Mouse (Mus musculus) stomach, embryonic 14.5 days (tissue): ENCODE data around the gene Traf7. TPM values are rescaled to one million over a fixed set of nuclear protein-coding genes. Genes with fewer than 3 reads are reported as not detected.

ENCODE experiments used
- ATAC-seq: fragments of 200-750 bp; cut with Nextera tagmentation; 2 replicates; pipeline ENCODE4 v1.8.0; 2017; ENCODE audit warnings: low read depth, moderate TSS enrichment; ENCODE audit not compliant: insufficient number of reproducible peaks, insufficient read depth, low FRiP score
- H3K27ac ChIP-seq: fragments of 300-500 bp; sonication (generic); 2 replicates; pipeline ENCODE4 v1.5.1; 2014; ENCODE audit warnings: mild to moderate bottlenecking, low read length, moderate library complexity, mixed read lengths
- H3K27me3 ChIP-seq: fragments of 300-500 bp; sonication (generic); 2 replicates; pipeline ENCODE4 v1.6.1; 2014; ENCODE audit warnings: low read length, control low read depth, mixed read lengths; ENCODE audit not compliant: control insufficient read depth, insufficient read depth
- H3K36me3 ChIP-seq: fragments of 300-500 bp; sonication (generic); 2 replicates; pipeline ENCODE4 v1.6.1; 2014; ENCODE audit warnings: mild to moderate bottlenecking, control low read depth, low read length, moderate library complexity, mixed read lengths; ENCODE audit not compliant: control insufficient read depth, insufficient read depth
- H3K4me1 ChIP-seq: fragments of 300-500 bp; sonication (generic); 2 replicates; pipeline ENCODE4 v1.6.1; 2014; ENCODE audit warnings: low read length, control low read depth, mixed read lengths; ENCODE audit not compliant: control insufficient read depth, insufficient read depth
- H3K4me2 ChIP-seq: fragments of 300-500 bp; sonication (generic); replicated peaks from 2 replicates; pipeline ENCODE4 v1.6.1; 2014; ENCODE audit warnings: low read depth, low read length, control low read depth
- H3K4me3 ChIP-seq: fragments of 300-500 bp; sonication (generic); 2 replicates; pipeline ENCODE4 v1.5.1; 2014; ENCODE audit warnings: low read depth, low read length, control low read depth
- H3K9ac ChIP-seq: fragments of 300-500 bp; sonication (generic); replicated peaks from 2 replicates; pipeline ENCODE4 v1.6.1; 2014; ENCODE audit warnings: low read depth, mild to moderate bottlenecking, control low read depth, low read length, moderate library complexity, mixed read lengths
- H3K9me3 ChIP-seq: fragments of 300-500 bp; sonication (generic); 2 replicates; pipeline ENCODE4 v1.6.1; 2016; ENCODE audit warnings: low read depth, low read length, control low read depth; ENCODE audit not compliant: control insufficient read depth
- WGBS: fragments of 180-500 bp; shearing (Covaris S2); extraction: QIAGEN DNeasy Blood & Tissue Kit; methylation state at CpG from one replicate; pipeline ENCODE4 v1.1.7; 2014; 5-methylcytosine and 5-hydroxymethylcytosine counted together
- polyA plus RNA-seq: library from polyadenylated mRNA; unstranded; fragments of >200 nt; fragmentation: Nextera tagmentation; extraction: Ambion mirVana; gene quantifications from 2 replicates; pipeline ENCODE4 v1.2.1, GENCODE M21; 2014

Gene Traf7
- polyA plus RNA-seq, 1 experiment from 2014 or later, result 87.6 TPM

DNA sequence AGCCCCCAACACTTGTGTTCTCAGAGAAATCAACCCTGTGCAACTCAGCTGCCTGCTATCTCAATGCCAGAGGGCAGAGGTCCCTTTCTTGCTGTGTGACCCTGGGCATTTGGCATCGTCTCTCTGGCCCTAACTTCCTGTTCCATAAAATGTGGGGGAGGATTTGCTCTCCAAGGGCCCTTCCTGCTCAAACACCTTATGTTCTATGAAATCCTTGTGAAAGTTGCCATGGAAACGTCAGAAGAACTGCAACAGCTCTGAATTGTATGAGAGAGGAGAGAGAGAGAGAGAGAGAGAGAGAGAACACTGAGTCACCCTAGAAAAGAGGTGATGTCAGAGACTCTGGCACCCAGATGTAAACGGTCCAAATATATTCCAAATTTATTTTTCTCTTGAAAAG, 9.8 kb upstream of the Traf7 start:
- ATAC-seq, result no peak
- Histone ChIP-seq H3K27me3 (no peaks in the 10 kb centered on the region), H3K27ac (no peak overlapping the region), H3K36me3 (no peaks in the 10 kb centered on the region), H3K9me3 (no peaks in the 10 kb centered on the region), H3K4me2 (no peak overlapping the region), H3K9ac (no peak overlapping the region), H3K4me1 (peaks cover 7% of the 10 kb centered on the region), H3K4me3 (no peak overlapping the region)
- 30% methylated on average over 3 of the region's 3 CpGs for WGBS

- no peaks in the 10 kb centered on the region for H3K9me3 ChIP-seq
- H3K27ac ChIP-seq, result no peak overlapping the region
- H3K4me1 ChIP-seq, result peaks cover 10% of the 10 kb centered on the region
- H3K36me3 ChIP-seq, result peaks cover 4% of the 10 kb centered on the region; the same call in 1 of the 2 replicates
- H3K27me3 ChIP-seq, result no peaks in the 10 kb centered on the region
- H3K4me3 ChIP-seq, result no peak overlapping the region
- H3K4me2 ChIP-seq, result no peak overlapping the region
- 44% methylated on average over 5 of the region's 5 CpGs for WGBS
- no peak overlapping the region for H3K9ac ChIP-seq
- no peak for ATAC-seq
These were observed 7.6 kb upstream of the Traf7 start for GRCm38 (mm10) chr17:24535300-24535699.

DNA sequence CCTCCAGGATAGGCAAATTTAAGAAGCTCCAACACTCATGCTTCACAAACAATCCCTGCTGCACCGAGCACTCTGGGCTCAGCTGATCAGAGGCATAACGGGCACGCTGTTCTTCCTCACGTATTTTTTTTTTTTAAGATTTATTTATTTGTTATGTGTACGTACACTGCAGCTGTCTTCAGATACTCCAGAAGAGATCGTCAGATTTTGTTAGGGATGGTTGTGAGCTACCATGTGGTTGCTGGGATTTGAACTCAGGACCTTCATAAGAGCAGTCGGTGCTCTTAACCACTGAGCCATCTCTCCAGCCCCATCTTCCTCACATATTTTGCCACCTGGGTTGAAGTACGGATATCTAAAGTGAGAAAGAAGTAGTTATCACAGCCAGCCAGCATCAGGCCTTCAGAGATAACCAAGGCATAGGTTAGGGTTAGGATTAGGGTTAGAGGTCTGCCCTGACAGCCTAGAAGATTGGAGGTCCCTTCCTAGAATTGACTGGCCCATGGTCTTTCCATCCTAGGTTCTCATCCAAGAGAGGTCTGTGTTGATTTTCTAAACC, 6.5 kb upstream of the Traf7 start, which contains the start of gene Rab26:
TSS of gene Rab26 (minus strand) at position 51 of the 559 bp plus-strand sequence.
- H3K27ac ChIP-seq, result no peak within 1 kb of the TSS
- no peak for ATAC-seq
- peak within 1 kb of the TSS; percentile 66 for H3K4me2 ChIP-seq
- no peaks in the 10 kb centered on the region for H3K9me3 ChIP-seq
- peak within 1 kb of the TSS; percentile 29; the same call in 1 of the 2 replicates for H3K4me3 ChIP-seq
- WGBS, result 86% methylated on average over 8 of the region's 8 CpGs
- H3K4me1 ChIP-seq, result peaks cover 20% of the 10 kb centered on the region
- no peaks in the 10 kb centered on the region for H3K27me3 ChIP-seq
- H3K9ac ChIP-seq, result peak within 1 kb of the TSS; percentile 18; the same call in 1 of the 2 replicates
- peaks cover 14% of the 10 kb centered on the region; the same call in 1 of the 2 replicates for H3K36me3 ChIP-seq

- H3K27ac ChIP-seq, result no peak overlapping the region
- peak overlapping the region; percentile 29; the same call in 1 of the 2 replicates for H3K4me3 ChIP-seq
- no peaks in the 10 kb centered on the region for H3K9me3 ChIP-seq
- 9% methylated on average over 53 of the region's 53 CpGs for WGBS
- peak; percentile 71 for ATAC-seq
- peaks cover 20% of the 10 kb centered on the region for H3K4me1 ChIP-seq
- peak overlapping the region; percentile 18; the same call in 1 of the 2 replicates for H3K9ac ChIP-seq
- H3K36me3 ChIP-seq, result peaks cover 16% of the 10 kb centered on the region; the same call in 1 of the 2 replicates
- no peaks in the 10 kb centered on the region for H3K27me3 ChIP-seq
- peak overlapping the region; percentile 66 for H3K4me2 ChIP-seq
These were observed 5.6 kb upstream of the Traf7 start for GRCm38 (mm10) chr17:24533099-24533992.

- H3K4me3 ChIP-seq, result no peak overlapping the region
- H3K36me3 ChIP-seq, result peaks cover 16% of the 10 kb centered on the region; the same call in 1 of the 2 replicates
- WGBS, result 70% methylated on average over 7 of the region's 7 CpGs
- no peak for ATAC-seq
- no peak overlapping the region for H3K4me2 ChIP-seq
- no peaks in the 10 kb centered on the region for H3K27me3 ChIP-seq
- peaks cover 20% of the 10 kb centered on the region for H3K4me1 ChIP-seq
- H3K27ac ChIP-seq, result no peak overlapping the region
- no peaks in the 10 kb centered on the region for H3K9me3 ChIP-seq
- H3K9ac ChIP-seq, result no peak overlapping the region
These were observed 4.3 kb upstream of the Traf7 start for GRCm38 (mm10) chr17:24532045-24532444.

DNA sequence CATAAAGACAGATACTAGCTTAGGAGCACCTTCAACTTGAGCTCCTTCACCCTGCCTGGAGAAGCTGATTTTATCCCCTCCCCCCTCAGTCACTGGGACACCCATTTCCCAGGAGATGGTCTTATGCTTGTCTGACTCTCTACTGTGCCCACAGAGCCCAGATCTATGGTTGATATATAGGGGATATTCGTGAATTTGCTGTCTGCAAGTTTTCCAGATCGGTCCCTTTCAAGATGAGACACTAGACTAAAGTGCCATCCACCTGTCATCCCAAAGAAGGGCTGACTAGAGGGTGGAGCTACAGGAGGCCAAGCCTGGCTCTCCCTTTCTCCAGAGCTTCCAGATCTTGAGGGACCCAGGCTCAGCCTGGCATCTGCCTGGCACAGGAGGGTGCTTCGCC, 3.3 kb upstream of the Traf7 start:
- WGBS, result 60% methylated on average over 3 of the region's 3 CpGs
- Histone ChIP-seq H3K27ac (no peak overlapping the region), H3K9ac (no peak overlapping the region), H3K4me2 (0 out of 2 replicates have a peak overlapping the region, but pooled peaks have one; percentile 84), H3K4me1 (peaks cover 27% of the 10 kb centered on the region), H3K27me3 (no peaks in the 10 kb centered on the region), H3K36me3 (peaks cover 16% of the 10 kb centered on the region; the same call in 1 of the 2 replicates), H3K4me3 (no peak overlapping the region), H3K9me3 (no peaks in the 10 kb centered on the region)
- no peak for ATAC-seq

DNA sequence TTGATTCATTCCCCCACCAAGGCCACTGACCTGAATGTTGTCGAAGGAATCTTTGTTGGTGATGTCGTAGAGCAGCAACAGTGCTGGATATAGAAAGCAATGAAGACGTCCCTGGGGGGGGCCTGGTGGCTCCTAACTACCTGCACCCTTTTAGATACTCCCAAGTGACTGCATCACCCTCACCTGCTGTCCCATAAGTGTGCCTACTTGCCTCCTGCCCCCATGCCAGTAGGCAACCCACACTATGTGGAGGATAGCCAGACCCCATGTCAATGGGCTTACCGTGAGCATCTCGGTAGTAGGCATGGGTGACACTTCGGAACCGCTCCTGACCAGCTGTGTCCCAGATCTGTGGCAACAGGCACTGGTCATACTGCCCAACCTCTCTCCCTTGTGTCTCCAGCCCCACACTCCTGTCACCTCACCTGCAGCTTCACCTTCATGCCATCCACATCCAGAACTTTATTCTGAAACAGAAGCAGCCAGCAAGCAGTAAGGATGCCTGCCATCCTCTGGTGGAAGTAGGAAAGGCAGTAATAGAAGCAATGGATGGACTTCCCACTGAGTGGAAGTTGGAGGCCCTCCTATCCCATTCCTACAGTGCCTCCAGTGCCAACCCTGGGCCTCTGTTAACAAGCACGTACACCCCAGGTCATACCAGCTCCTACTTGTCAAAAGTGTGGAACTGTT, 2.8 kb upstream of the Traf7 start:
- Histone ChIP-seq H3K27ac (peak overlapping the region; percentile 56; the same call in 1 of the 2 replicates), H3K4me2 (peak overlapping the region; percentile 84), H3K27me3 (no peaks in the 10 kb centered on the region), H3K9me3 (no peaks in the 10 kb centered on the region), H3K4me1 (peaks cover 27% of the 10 kb centered on the region), H3K4me3 (peak overlapping the region; percentile 85; the same call in 1 of the 2 replicates), H3K36me3 (peaks cover 16% of the 10 kb centered on the region; the same call in 1 of the 2 replicates), H3K9ac (peak overlapping the region; percentile 57)
- 34% methylated on average over 8 of the region's 8 CpGs for WGBS
- no peak for ATAC-seq

- H3K4me1 ChIP-seq, result peaks cover 27% of the 10 kb centered on the region
- 29% methylated on average over 5 of the region's 5 CpGs for WGBS
- no peaks in the 10 kb centered on the region for H3K27me3 ChIP-seq
- H3K9ac ChIP-seq, result peak overlapping the region; percentile 57
- peak overlapping the region; percentile 85 for H3K4me3 ChIP-seq
- no peak for ATAC-seq
- H3K27ac ChIP-seq, result peak overlapping the region; percentile 56; the same call in 1 of the 2 replicates
- H3K4me2 ChIP-seq, result peak overlapping the region; percentile 84
- peaks cover 16% of the 10 kb centered on the region; the same call in 1 of the 2 replicates for H3K36me3 ChIP-seq
- no peaks in the 10 kb centered on the region for H3K9me3 ChIP-seq
These were observed 2.1 kb upstream of the Traf7 start for GRCm38 (mm10) chr17:24529883-24530282.
